Mouse (Mus musculus) E14TG2a.4 (cell line): ENCODE results near the gene Chd9.

Experiments
- CTCF ChIP-seq: conservative IDR thresholded peaks from 2 replicates; pipeline ENCODE4 v1.5.1; 2014; ENCODE audit warnings: low read length
- NANOG ChIP-seq: IDR thresholded peaks from 2 replicates; pipeline ENCODE4 v1.6.1; 2014; ENCODE audit warnings: borderline replicate concordance, low read length, mixed read lengths
- POU5F1 ChIP-seq: IDR thresholded peaks from 2 replicates; pipeline ENCODE4 v1.6.1; 2014; ENCODE audit warnings: low read length, borderline replicate concordance

DNA sequence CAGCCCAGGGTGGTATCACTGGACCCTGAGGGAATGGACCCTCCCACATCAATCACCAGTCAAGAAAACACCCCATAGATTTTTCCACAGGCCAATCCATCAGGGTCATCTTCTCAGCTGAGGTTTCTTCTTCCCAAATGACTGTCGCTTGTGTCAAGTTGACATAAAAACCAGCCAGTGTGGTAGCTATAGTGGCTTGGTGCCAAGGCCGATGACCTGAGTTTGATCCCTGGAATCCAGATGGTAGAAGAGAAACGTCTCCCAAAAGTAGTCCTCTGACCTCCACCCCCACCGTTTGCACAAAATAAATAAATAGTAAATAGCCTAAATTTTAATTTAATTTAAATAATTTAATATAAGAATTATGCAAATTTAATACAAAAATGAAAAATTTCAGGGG is 51.9 kb downstream of the Chd9 start:
- no peak for TF ChIP-seq CTCF
- TF ChIP-seq POU5F1, result no peak
- no peak for TF ChIP-seq NANOG
